Comparison of ENCODE assay signal across 9 mouse cellular contexts in genomic region chr3:51739835-51740112, GRCm38 (mm10).
DNase-seq lines count a peak whose midpoint lies in the region; ATAC-seq lines count a peak whose summit lies in the region.
"Had no signal": no experiment of that assay in that cellular context is flagged by ENCODE, and none has a peak within 500 bp of the region (broad histone marks: within the 10 kb centered on the region; RNA-seq: fewer than 3 reads in every experiment).

No protein-coding gene starts in this region.

- no peak for DNase-seq in neural tube, embryonic 11.5 days (ENCODE audit: low spot score)
- no peak for DNase-seq in neural tube, embryonic 10.5 days (ENCODE audit: extremely low spot score, low spot score)
- DNase-seq in limb, embryonic 10.5 days (ENCODE audit: low spot score), result no peak
- no peak for DNase-seq in ovary, adult 18-20 months (ENCODE audit: low spot score)
- DNase-seq in thymus, postnatal 0 days (ENCODE audit: low spot score), result no peak
- DNase-seq: adrenal gland, adult 2 months had no signal

- H3K4me1 ChIP-seq in heart, embryonic 12.5 days (replicated peaks), result peaks cover 63% of the 10 kb centered on the region
- H3K4me1 ChIP-seq in heart, embryonic 11.5 days (ENCODE audit: control insufficient read depth, insufficient read depth, low read length), result peaks cover 44% of the 10 kb centered on the region
- H3K4me1 ChIP-seq in neural tube, embryonic 11.5 days (ENCODE audit: control insufficient read depth, insufficient read depth, low read length), result peaks cover 15% of the 10 kb centered on the region
- peaks cover 51% of the 10 kb centered on the region for H3K4me1 ChIP-seq in limb, embryonic 10.5 days
- H3K4me1 ChIP-seq in neural tube, embryonic 15.5 days, result peaks cover 40% of the 10 kb centered on the region

- H3K27ac ChIP-seq in heart, embryonic 12.5 days (ENCODE audit: poor library complexity, severe bottlenecking), result peak overlapping the region; percentile 69; the same call in 1 of the 2 replicates
- H3K27ac ChIP-seq in heart, embryonic 11.5 days (ENCODE audit: low read depth, low read length), result no peak overlapping the region
- H3K27ac ChIP-seq in neural tube, embryonic 11.5 days (ENCODE audit: low read depth, low read length), result peak overlapping the region; percentile 53
- H3K27ac ChIP-seq in limb, embryonic 10.5 days, result peak overlapping the region; percentile 81
- peak overlapping the region; percentile 88 for H3K27ac ChIP-seq in neural tube, embryonic 15.5 days (replicated peaks)

- no peaks in the 10 kb centered on the region for H3K9me3 ChIP-seq in heart, embryonic 12.5 days (replicated peaks)
- H3K9me3 ChIP-seq in heart, embryonic 11.5 days (replicated peaks; ENCODE audit: control insufficient read depth, low read length), result no peaks in the 10 kb centered on the region
- no peaks in the 10 kb centered on the region for H3K9me3 ChIP-seq in neural tube, embryonic 11.5 days (ENCODE audit: control insufficient read depth, low read length)
- no peaks in the 10 kb centered on the region for H3K9me3 ChIP-seq in limb, embryonic 10.5 days (replicated peaks)
- H3K9me3 ChIP-seq in neural tube, embryonic 15.5 days (replicated peaks), result no peaks in the 10 kb centered on the region

- H3K27me3 ChIP-seq in heart, embryonic 12.5 days (replicated peaks), result no peaks in the 10 kb centered on the region
- no peaks in the 10 kb centered on the region for H3K27me3 ChIP-seq in heart, embryonic 11.5 days (ENCODE audit: control insufficient read depth, insufficient read depth, low read length)
- H3K27me3 ChIP-seq in neural tube, embryonic 11.5 days (ENCODE audit: control insufficient read depth, insufficient read depth, low read length), result no peaks in the 10 kb centered on the region
- H3K27me3 ChIP-seq in limb, embryonic 10.5 days (ENCODE audit: low read depth, poor library complexity, severe bottlenecking), result peaks cover 72% of the 10 kb centered on the region
- H3K27me3 ChIP-seq in neural tube, embryonic 15.5 days (replicated peaks), result no peaks in the 10 kb centered on the region

- no peak for ATAC-seq in heart, embryonic 12.5 days (ENCODE audit: insufficient number of reproducible peaks, low FRiP score)
- no peak for ATAC-seq in heart, embryonic 11.5 days (replicated peaks; ENCODE audit: insufficient number of reproducible peaks, low FRiP score, low TSS enrichment)
- ATAC-seq in neural tube, embryonic 11.5 days (ENCODE audit: insufficient read depth, low FRiP score, low TSS enrichment), result no peak
- no peak for ATAC-seq in neural tube, embryonic 15.5 days (ENCODE audit: low FRiP score)

- H3K36me3 ChIP-seq in heart, embryonic 12.5 days, result no peaks in the 10 kb centered on the region
- no peaks in the 10 kb centered on the region for H3K36me3 ChIP-seq in heart, embryonic 11.5 days (ENCODE audit: control insufficient read depth, insufficient read depth, low read length)
- H3K36me3 ChIP-seq in neural tube, embryonic 11.5 days (ENCODE audit: control insufficient read depth, insufficient read depth, low read length), result no peaks in the 10 kb centered on the region
- H3K36me3 ChIP-seq in limb, embryonic 10.5 days, result no peaks in the 10 kb centered on the region
- no peaks in the 10 kb centered on the region for H3K36me3 ChIP-seq in neural tube, embryonic 15.5 days

- no peak overlapping the region for H3K9ac ChIP-seq in heart, embryonic 12.5 days
- H3K9ac ChIP-seq in heart, embryonic 11.5 days (ENCODE audit: low read depth, low read length), result no peak overlapping the region
- H3K9ac ChIP-seq in neural tube, embryonic 11.5 days (ENCODE audit: low read length), result peak overlapping the region; percentile 32
- H3K9ac ChIP-seq in neural tube, embryonic 15.5 days (replicated peaks), result no peak overlapping the region

- H3K4me3 ChIP-seq in heart, embryonic 12.5 days, result no peak overlapping the region
- H3K4me3 ChIP-seq in heart, embryonic 11.5 days (ENCODE audit: low read depth, low read length), result no peak overlapping the region
- no peak overlapping the region for H3K4me3 ChIP-seq in neural tube, embryonic 11.5 days (ENCODE audit: low read depth, low read length)
- no peak overlapping the region for H3K4me3 ChIP-seq in limb, embryonic 10.5 days
- H3K4me3 ChIP-seq in neural tube, embryonic 15.5 days (replicated peaks), result no peak overlapping the region

- H3K4me2 ChIP-seq in heart, embryonic 12.5 days, result no peak overlapping the region
- no peak overlapping the region for H3K4me2 ChIP-seq in heart, embryonic 11.5 days
- H3K4me2 ChIP-seq in neural tube, embryonic 11.5 days (ENCODE audit: low read depth), result no peak overlapping the region
- no peak overlapping the region; the same call in 1 of the 2 replicates for H3K4me2 ChIP-seq in neural tube, embryonic 15.5 days
